Mouse (Mus musculus) natural killer cell, adult 2 months (primary cell): ENCODE data around the gene Hhat.
A peak's percentile ranks its signal among the peaks of the same experiment; 100 is the strongest.

ENCODE experiments used
- DNase-seq, 2 experiments: peaks; one replicate each; pipeline ENCODE4 v3.0.0; 2022; ENCODE audit warnings: low spot score in 2 of 2

Gene Hhat

GRCm38 (mm10) chr1:192651981-192652605 is 118.9 kb downstream of the Hhat start:
- no peak for DNase-seq

DNA sequence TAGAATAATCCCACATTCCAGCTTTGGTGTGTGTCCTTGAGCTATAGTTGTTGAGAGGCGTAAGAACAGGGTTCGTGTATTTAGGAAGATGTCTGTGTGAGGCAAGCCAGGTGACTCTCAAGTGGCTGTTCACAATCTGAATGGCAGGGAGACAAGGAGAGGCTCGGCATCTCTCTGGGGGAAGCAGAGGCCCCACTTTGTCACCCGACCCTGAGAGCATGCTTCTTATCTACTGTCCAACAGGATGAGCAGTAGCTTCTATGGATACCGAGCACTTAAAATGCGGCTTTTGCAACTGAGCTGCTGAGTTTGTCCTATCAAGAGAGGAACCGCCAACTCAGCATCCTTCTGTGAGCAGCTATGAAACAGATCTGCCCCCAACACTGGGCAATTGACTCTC is 120.4 kb downstream of the Hhat start:
- no peak for DNase-seq

GRCm38 (mm10) chr1:192650023-192650422 is 121.0 kb downstream of the Hhat start:
- no peak for DNase-seq

GRCm38 (mm10) chr1:192649233-192649632 is 121.8 kb downstream of the Hhat start:
- DNase-seq, result no peak

DNA sequence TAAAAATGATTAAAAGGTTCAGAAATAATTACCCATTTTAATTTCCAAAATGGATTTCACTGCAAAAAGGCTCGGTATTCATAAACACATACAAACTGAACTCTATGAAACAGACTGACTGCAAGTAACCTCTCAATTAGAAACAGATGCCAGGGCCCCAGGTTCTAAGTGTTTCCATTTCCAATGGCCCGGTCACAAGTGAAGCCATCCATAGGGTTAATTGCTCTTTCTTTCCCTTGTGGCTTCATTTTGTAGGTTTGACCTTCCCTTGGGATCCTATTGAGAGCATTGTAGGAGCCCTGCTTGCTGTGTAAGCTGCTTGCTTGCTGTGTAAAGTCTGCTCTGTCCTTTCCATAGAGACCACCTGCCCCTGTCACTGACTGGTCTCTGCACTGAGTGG is 123.7 kb downstream of the Hhat start:
- no peak for DNase-seq

- DNase-seq, result no peak
Observed at GRCm38 (mm10) chr1:192642126-192642525, 128.9 kb downstream of the Hhat start.

GRCm38 (mm10) chr1:192639175-192639574 is 131.8 kb downstream of the Hhat start:
- DNase-seq, result no peak

GRCm38 (mm10) chr1:192621843-192622242 is 149.2 kb downstream of the Hhat start:
- DNase-seq, result no peak

DNA sequence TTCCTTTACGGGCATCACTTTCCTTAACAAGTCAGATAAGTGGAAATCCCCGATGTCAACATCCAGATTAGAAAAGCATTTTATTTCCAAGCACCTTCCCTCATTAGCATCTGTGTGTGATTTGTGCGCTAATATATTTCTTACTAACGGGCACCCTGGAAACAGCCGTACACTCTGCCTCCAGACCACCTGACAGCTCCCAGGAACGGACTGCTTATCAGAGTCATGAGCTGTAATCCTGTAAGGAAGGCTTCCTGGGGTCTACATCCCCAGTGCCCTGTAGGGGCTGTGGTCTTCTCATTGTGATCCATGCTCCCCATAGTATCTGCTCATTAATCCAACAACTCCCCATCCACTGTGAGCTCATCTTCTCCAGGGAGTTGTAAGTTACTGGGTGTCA is 157.8 kb downstream of the Hhat start:
- no peak for DNase-seq

DNA sequence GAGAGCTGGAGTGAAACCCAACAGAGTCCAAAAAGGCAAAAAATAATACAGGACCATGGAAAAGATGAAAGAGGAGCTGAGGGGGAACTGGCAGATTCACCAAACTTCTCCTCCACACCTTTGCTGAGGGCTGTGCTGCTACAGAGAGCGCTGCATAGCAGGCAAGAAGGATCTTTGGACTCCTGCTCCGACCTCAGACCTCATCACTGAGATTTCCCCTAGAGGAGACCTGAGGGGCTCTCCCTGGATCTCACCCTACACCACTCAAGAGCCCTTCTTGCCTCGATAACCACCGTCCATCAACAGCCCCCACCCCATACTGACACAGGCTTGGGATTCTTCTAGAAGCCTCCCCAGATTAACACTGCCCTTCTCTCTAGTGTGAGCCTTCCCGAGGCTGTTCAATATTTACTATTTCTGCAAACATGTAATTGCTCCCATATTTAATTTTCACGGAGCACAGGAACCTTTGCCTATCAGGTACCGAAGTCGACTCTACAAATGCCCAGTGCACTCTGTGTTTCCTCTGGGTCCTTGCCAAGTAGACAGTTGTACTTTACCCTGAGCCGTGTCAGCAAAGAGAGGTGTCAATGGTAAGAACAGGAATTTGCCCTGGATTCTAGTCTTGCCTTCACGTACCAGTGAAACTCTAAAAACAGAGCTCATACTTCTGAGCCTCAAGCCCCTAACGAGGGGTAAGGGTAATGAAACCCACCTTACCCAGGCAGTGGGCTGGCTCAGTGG is 158.9 kb downstream of the Hhat start:
- no peak for DNase-seq

DNA sequence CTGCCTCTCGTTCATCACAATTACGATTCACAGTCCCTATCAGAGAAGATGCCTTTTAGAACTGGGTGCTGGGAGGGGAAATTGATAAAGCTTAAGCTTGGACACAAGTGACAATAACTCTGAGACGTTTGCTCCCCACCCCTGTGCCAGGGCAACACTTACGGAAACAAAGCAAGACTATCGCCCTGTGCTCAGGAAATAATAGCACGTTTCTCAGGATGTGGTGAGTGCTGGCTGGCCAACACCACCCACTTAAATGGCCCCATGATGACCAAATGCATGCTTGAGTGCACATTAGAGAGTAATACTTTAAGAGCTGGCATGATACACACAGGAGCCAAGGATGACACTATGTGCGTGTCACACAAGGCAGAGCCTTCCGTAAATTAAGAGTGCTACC is 164.1 kb downstream of the Hhat start:
- DNase-seq, result peak; percentile 39 to 60

GRCm38 (mm10) chr1:192604413-192604812 is 166.6 kb downstream of the Hhat start:
- DNase-seq, result peak; percentile 34 to 67

- DNase-seq, result no peak
Observed at GRCm38 (mm10) chr1:192603556-192603955, 167.5 kb downstream of the Hhat start.

GRCm38 (mm10) chr1:192601206-192601605 is 169.8 kb downstream of the Hhat start:
- no peak for DNase-seq

GRCm38 (mm10) chr1:192599746-192600145 is 171.3 kb downstream of the Hhat start:
- DNase-seq, result no peak

DNA sequence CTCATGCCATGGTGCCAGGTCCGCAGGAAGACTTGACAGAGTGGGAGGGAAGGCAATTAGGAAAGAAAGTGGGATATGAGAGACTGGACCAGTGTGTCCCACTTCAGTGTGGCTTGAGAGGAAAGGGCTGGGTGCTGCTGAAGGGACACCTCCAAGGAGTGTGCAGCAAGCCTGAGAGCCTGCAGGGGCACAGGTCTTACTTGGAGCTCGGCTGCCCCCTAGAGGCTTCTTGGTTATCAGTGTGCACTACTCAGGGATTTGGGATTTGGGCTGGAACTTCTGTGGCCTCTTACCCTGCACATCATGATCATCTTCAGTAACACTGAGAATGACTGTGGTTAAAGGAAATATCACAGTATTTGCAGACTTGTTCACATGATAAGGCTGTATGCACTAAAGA is 172.6 kb downstream of the Hhat start:
- peak; percentile 27 to 49 for DNase-seq

- DNase-seq, result no peak
Observed at GRCm38 (mm10) chr1:192595426-192595825, 175.6 kb downstream of the Hhat start.

DNA sequence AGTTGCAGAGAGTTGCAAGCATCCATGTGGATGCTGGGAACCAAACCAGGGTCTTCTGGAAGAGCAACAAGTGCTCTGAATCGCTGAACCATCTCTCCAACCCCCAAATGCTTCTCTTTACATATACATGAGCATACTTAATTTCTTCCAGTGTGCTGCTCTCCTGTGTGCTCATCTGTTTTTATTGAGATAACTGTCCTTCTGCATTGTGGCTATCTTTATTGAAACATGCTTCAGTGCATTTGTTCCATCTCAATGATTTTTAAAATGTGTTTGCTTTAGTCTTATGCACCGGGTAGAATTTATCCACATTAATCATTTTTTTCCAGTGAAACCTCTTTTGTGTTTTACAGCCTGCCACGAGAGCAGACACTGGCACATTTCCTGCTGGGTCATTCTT is 177.5 kb downstream of the Hhat start:
- no peak for DNase-seq

DNA sequence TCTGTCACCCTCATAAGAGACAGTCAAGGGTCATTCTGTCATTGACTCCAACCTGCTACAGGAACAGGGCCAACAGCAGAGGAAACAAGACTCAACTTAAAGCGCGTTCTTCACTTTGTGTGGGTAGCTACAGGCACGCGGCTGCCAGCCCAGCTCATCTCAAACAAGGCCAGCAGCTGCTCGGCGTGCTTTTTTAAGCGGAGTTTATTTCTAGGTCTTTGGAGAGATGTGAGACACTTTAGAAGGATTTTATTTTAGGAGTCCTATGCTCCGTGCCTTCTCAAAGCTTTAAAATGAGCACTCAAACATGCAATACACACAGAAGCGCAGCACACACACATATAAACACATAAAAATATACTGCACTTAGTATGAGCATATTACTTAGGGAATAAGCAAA is 183.6 kb downstream of the Hhat start:
- no peak for DNase-seq

- DNase-seq, result no peak
Observed at GRCm38 (mm10) chr1:192585289-192585688, 185.7 kb downstream of the Hhat start.

- no peak for DNase-seq
Observed at GRCm38 (mm10) chr1:192582921-192583320, 188.1 kb downstream of the Hhat start.

DNA sequence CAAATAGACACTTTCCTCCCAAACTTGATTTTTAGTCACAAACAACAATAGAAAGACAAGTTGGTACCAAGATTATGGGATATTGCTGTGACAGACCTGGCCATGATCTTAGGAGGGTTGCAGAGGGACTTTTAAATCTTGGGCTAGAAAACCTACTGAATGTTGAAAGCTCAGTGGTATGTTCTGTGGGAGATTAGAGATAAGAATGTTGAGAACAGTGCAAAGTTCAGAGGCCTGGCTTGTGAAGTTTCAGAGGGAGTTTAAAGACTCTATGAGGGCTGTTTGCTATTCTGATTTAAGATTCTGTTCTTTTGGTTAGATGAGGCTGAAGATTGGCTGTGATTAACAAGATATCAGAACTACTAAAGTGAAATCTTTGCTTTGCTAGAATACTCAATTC is 206.3 kb downstream of the Hhat start:
- no peak for DNase-seq

GRCm38 (mm10) chr1:192559341-192559740 is 211.7 kb downstream of the Hhat start:
- no peak for DNase-seq
